In genomic region chr6:55060241-55060825, GRCm38 (mm10) we compare ENCODE assay signal across 14 mouse cellular contexts.
"Had no signal": no experiment of that assay in that cellular context is flagged by ENCODE, and none has a peak within 500 bp of the region (broad histone marks: within the 10 kb centered on the region; RNA-seq: fewer than 3 reads in every experiment).

No protein-coding gene starts in this region.

- H3K9ac ChIP-seq: liver, embryonic 15.5 days; lung, embryonic 14.5 days; midbrain, embryonic 12.5 days; neural tube, embryonic 12.5 days; stomach, embryonic 15.5 days had no signal

- DNase-seq: lung, adult 18-20 months; lung, embryonic 14.5 days; lung, postnatal 10 days; lung, postnatal 4 days; midbrain, embryonic 14.5 days; right cerebral cortex, postnatal 14 days; thymus, adult 2 months; thymus, postnatal 25 days; thymus, postnatal 4 days had no signal

- H3K27me3 ChIP-seq: liver, embryonic 15.5 days; midbrain, embryonic 12.5 days; neural tube, embryonic 12.5 days; stomach, embryonic 15.5 days had no signal

- H3K4me3 ChIP-seq: liver, embryonic 15.5 days; midbrain, embryonic 12.5 days; neural tube, embryonic 12.5 days; stomach, embryonic 15.5 days had no signal

- H3K9me3 ChIP-seq: liver, embryonic 15.5 days; midbrain, embryonic 12.5 days; neural tube, embryonic 12.5 days; stomach, embryonic 15.5 days had no signal

- H3K27ac ChIP-seq: liver, embryonic 15.5 days; midbrain, embryonic 12.5 days; neural tube, embryonic 12.5 days; stomach, embryonic 15.5 days; stomach, postnatal 0 days had no signal

- H3K4me2 ChIP-seq: liver, embryonic 15.5 days; lung, embryonic 14.5 days; midbrain, embryonic 12.5 days; neural tube, embryonic 12.5 days; stomach, embryonic 15.5 days had no signal

- H3K4me1 ChIP-seq: midbrain, embryonic 12.5 days; neural tube, embryonic 12.5 days; stomach, embryonic 15.5 days had no signal
